Mouse (Mus musculus): ENCODE measurements around the gene Rhov. TPM values are rescaled to one million over a fixed set of nuclear protein-coding genes. Genes with fewer than 3 reads are reported as not detected.

Rhov gene
- polyA plus RNA-seq, 1 experiment from 2014 or later = 1.3 TPM

DNA sequence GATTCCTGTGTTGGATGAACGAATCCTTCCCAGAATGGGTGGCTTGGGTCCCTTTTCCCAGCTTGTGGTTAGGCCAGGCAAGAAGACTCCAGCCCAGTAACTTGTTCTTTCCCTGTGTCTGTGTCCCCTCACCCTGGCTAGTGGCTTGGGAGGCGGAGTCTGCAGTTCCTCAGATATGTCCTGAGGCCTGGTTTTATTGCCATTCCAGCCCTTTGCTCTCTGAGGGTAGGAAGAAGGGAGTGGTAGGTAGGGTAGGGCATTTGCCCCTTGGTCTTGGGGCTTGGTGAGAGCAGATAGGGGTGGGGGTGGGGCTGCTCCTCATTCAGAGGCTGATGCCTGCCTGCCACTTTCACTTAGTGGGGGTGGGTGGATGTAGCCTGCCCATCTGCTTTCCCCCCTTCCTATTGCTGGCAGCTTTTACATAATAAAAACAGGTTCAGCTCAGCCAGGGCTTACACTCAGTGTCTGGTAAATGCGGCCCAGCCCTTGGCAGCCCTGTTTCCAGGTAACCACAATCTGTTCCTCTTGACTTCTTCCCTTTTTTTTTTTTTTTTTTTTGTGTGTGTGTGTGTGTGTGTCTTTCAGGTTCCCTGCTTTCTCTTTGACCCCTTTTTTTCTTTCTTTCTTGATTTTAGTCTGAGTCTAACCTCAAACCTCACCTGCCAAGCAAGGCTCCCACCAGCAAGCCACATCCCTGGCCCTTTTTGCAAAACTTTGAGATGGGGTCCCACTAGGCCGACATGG lies 30.8 kb downstream of the Rhov start:
- Histone ChIP-seq H3K9ac (ENCODE audit: low read depth, low read length) (peak overlapping the region; percentile 50), H3K4me3 (ENCODE audit: low read depth, low read length) (peak overlapping the region; percentile 64), H3K27ac (ENCODE audit: low read depth, low read length) (peak overlapping the region; percentile 89), H3K4me2 (replicated peaks; ENCODE audit: low read depth) (peak overlapping the region; percentile 72), H3K4me1 (replicated peaks; ENCODE audit: control insufficient read depth, insufficient read depth, low read length) (no peaks in the 10 kb centered on the region; the same call in 1 of the 2 replicates), H3K9me3 (ENCODE audit: control insufficient read depth) (no peaks in the 10 kb centered on the region), H3K27me3 (replicated peaks; ENCODE audit: control insufficient read depth, insufficient read depth, low read length) (no peaks in the 10 kb centered on the region), H3K36me3 (ENCODE audit: control insufficient read depth, insufficient read depth) (peaks cover 2% of the 10 kb centered on the region; the same call in 1 of the 2 replicates)
- WGBS = 33% methylated on average over 4 of the region's 4 CpGs
- ATAC-seq = peak; percentile 80
- no peak for TF ChIP-seq CTCF (IDR thresholded peaks at IDR 0.05; ENCODE audit: low read depth)

DNA sequence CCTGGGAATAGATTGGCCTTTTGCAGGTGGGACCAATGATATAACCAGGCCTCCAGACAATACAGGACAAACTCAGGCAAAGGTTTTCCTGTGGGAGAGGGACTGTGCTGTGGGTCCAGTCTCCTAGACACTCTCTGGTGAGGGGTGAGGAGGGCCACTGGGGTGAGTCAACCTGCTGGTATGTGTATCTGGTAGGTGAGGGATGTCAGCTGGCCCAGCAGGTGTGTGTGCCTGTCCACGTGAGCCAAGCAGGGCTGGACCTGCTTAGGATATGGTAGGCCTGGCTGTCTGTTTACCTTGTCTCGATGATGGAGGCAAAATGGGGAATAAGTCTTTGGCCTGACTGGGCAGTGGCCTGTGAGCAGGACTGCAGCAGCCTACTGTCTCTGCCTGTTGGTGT lies 32.4 kb downstream of the Rhov start:
- Histone ChIP-seq H3K36me3 (ENCODE audit: control insufficient read depth, insufficient read depth) (no peaks in the 10 kb centered on the region; the same call in 1 of the 2 replicates), H3K9ac (ENCODE audit: low read depth, low read length) (peak overlapping the region; percentile 83; the same call in 1 of the 2 replicates), H3K9me3 (ENCODE audit: control insufficient read depth) (no peaks in the 10 kb centered on the region), H3K27ac (ENCODE audit: low read depth, low read length) (peak overlapping the region; percentile 89), H3K27me3 (replicated peaks; ENCODE audit: control insufficient read depth, insufficient read depth, low read length) (no peaks in the 10 kb centered on the region), H3K4me1 (replicated peaks; ENCODE audit: control insufficient read depth, insufficient read depth, low read length) (no peaks in the 10 kb centered on the region; the same call in 1 of the 2 replicates), H3K4me3 (ENCODE audit: low read depth, low read length) (peak overlapping the region; percentile 64), H3K4me2 (replicated peaks; ENCODE audit: low read depth) (peak overlapping the region; percentile 72)
- WGBS = 26% methylated on average over 2 of the region's 2 CpGs
- no peak for TF ChIP-seq CTCF (IDR thresholded peaks at IDR 0.05; ENCODE audit: low read depth)
- peak; percentile 63 for ATAC-seq

DNA sequence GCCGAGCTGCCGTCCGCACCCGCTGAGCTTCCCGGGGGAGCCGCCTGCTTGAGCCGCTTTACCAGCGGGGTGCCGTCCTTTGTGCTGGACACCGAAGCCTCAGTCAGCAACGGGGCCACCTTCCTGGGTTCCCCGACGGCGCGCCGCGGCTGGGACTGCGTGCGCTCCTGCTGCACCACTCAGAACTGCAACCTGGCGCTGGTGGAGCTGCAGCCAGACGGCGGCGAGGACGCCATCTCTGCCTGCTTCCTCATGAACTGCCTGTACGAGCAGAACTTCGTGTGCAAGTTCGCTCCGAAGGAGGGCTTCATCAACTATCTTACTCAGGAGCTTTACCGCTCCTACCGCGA lies 33.2 kb downstream of the Rhov start:
- no peaks in the 10 kb centered on the region for H3K9me3 ChIP-seq (ENCODE audit: control insufficient read depth)
- H3K4me1 ChIP-seq (replicated peaks; ENCODE audit: control insufficient read depth, insufficient read depth, low read length) = no peaks in the 10 kb centered on the region; the same call in 1 of the 2 replicates
- H3K27ac ChIP-seq (ENCODE audit: low read depth, low read length) = peak overlapping the region; percentile 89
- H3K27me3 ChIP-seq (replicated peaks; ENCODE audit: control insufficient read depth, insufficient read depth, low read length) = no peaks in the 10 kb centered on the region
- H3K4me2 ChIP-seq (replicated peaks; ENCODE audit: low read depth) = peak overlapping the region; percentile 72
- WGBS = 2% methylated on average over 31 of the region's 31 CpGs
- peak; percentile 1; the same call in 1 of the 2 replicates for ATAC-seq
- H3K36me3 ChIP-seq (ENCODE audit: control insufficient read depth, insufficient read depth) = no peaks in the 10 kb centered on the region
- H3K9ac ChIP-seq (ENCODE audit: low read depth, low read length) = peak overlapping the region; percentile 83
- peak overlapping the region; percentile 64 for H3K4me3 ChIP-seq (ENCODE audit: low read depth, low read length)
- no peak for TF ChIP-seq CTCF (IDR thresholded peaks at IDR 0.05; ENCODE audit: low read depth)

GRCm38 (mm10) chr2:119237210-119237870 lies 33.7 kb downstream of the Rhov start, which contains the start of gene Spint1:
Spint1 (plus strand) TSS chr2:119237362.
- peak; percentile 53 for ATAC-seq
- Histone ChIP-seq H3K9ac (ENCODE audit: low read depth, low read length) (peak within 1 kb of the TSS; percentile 83), H3K4me3 (ENCODE audit: low read depth, low read length) (peak within 1 kb of the TSS; percentile 64), H3K27me3 (replicated peaks; ENCODE audit: control insufficient read depth, insufficient read depth, low read length) (no peaks in the 10 kb centered on the region), H3K36me3 (ENCODE audit: control insufficient read depth, insufficient read depth) (no peaks in the 10 kb centered on the region), H3K4me2 (replicated peaks; ENCODE audit: low read depth) (peak within 1 kb of the TSS; percentile 72), H3K27ac (ENCODE audit: low read depth, low read length) (peak within 1 kb of the TSS; percentile 89), H3K4me1 (replicated peaks; ENCODE audit: control insufficient read depth, insufficient read depth, low read length) (no peaks in the 10 kb centered on the region; the same call in 1 of the 2 replicates), H3K9me3 (ENCODE audit: control insufficient read depth) (no peaks in the 10 kb centered on the region)
- WGBS = under 1% methylated on average over 66 of the region's 73 CpGs
- no peak for TF ChIP-seq CTCF (IDR thresholded peaks at IDR 0.05; ENCODE audit: low read depth)

DNA sequence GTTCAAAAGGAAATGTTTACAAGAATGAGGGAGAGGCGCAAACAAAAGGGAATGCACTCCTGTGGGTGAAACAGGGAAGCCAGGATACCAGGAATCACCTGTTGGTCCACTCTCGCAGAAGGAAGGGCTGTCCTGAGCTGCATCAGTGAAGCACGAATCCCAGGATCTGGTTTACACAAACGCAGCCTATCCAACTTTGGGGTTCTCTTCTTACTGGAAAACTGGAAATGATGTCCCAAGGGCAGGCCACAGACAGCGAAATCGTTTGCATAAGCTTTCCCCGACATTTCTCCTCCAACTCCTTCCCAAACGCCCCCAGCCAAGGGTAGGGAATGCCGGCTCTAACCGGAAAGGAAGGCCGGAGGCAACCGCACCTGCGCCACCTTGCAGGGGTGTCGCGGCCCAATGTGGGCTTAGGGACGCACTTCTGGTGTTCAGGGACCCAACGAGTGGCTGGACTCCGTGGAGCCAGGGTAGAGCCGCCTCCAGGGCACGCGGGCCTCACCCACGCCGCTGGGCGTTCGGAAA lies 34.3 kb downstream of the Rhov start:
- no peak for TF ChIP-seq CTCF (IDR thresholded peaks at IDR 0.05; ENCODE audit: low read depth)
- Histone ChIP-seq H3K36me3 (ENCODE audit: control insufficient read depth, insufficient read depth) (no peaks in the 10 kb centered on the region), H3K27ac (ENCODE audit: low read depth, low read length) (peak overlapping the region; percentile 89), H3K4me3 (ENCODE audit: low read depth, low read length) (peak overlapping the region; percentile 64), H3K9me3 (ENCODE audit: control insufficient read depth) (no peaks in the 10 kb centered on the region), H3K4me1 (replicated peaks; ENCODE audit: control insufficient read depth, insufficient read depth, low read length) (no peaks in the 10 kb centered on the region; the same call in 1 of the 2 replicates), H3K4me2 (replicated peaks; ENCODE audit: low read depth) (peak overlapping the region; percentile 72), H3K27me3 (replicated peaks; ENCODE audit: control insufficient read depth, insufficient read depth, low read length) (no peaks in the 10 kb centered on the region), H3K9ac (ENCODE audit: low read depth, low read length) (peak overlapping the region; percentile 83)
- 7% methylated on average over 25 of the region's 25 CpGs for WGBS
- no peak for ATAC-seq

All from intestine, postnatal 0 days (tissue).